Mouse (Mus musculus): ENCODE data around the gene Tmtc1. TPM values are rescaled to one million over a fixed set of nuclear protein-coding genes. Genes with fewer than 3 reads are reported as not detected.

Tmtc1 gene
- total RNA-seq, 2 experiments from 2014 or later, result 117 to 127 TPM

DNA sequence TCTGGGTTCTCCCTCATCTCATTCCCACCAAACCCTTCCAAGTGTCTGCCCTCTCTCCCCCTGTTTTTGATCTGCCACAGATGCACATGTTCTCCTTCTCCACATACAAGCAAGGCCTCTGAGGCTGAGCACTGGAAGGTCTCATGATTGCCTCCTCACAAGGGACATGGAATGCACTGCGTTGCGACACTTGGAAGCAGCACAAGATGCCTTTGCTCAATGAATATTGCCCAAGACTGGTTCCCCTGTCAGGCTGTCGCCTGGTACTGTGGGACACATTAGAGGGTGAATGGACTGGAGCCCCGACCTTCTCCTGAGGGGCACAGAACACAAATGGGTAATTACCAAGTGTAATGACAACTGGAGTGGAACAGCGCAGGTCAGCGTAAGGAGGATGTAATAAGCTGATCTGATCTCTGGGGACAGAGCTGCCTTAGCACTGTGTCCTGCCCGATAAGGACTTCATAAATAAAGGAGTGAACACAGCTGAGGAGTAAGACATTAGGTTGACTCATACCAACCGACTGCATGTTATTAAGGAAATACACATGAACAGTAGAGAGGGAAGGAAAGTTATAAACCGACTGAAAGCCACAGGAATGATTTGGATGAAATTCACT lies 62.9 kb downstream of the Tmtc1 start:
- intact Hi-C loops (cut with DNase I), result loop anchor here (5.0 kb wide), 1 partner anchor 124 kb away; no protein-coding TSS in a partner anchor
- DNase-seq, result peak in 1 of 2 experiments; percentile 69

DNA sequence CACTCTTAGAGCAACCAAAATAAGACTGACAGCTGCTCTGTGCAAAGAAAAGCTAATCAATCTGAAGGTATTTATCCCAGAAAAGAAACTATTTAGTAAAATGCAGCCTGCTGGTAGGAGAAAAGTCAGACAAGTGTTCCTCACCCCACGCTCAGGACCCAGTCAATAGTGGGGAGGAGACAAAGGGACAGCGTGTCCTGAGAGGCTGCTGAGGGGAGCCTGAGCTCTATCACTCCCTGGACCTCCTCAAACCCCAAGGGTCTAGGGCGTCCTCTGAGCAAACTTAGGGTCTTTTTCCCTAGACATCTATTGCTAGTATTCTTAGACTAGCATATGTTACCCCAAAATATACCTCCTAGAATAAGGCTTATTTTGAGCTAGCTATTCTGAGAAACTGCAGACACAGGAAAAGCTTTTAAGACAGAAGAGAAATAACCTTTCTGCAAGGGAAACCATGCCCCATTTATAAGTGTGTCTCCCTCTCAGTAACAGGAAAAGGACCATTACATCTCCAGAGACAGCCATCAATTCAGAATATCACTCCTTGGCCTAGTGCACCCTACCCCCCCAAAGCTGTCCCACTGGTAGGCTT lies 68.5 kb downstream of the Tmtc1 start:
- intact Hi-C loops (cut with DNase I), result no loop called here
- no peak for DNase-seq

GRCm38 (mm10) chr6:148375015-148375414 lies 69.2 kb downstream of the Tmtc1 start:
- no peak for DNase-seq
- intact Hi-C loops (cut with DNase I), result no loop called here

DNA sequence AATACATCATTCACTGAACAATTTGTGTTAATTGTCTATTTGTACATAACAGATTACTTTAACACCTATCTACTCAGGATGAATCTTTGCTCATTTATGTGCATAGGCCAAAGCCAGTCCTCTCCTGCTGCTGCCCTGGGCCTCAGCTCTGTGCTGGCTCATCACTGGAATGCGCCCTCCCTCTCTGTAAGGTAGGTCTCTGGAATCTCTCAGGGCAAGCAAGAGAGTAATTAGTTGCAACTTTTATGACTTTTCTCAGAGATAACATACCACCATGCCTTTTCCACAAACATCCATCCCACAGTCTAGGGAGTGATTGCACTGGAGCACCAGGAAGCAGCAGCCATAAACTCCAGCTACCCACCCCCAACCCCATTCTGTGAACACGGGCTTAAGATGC lies 70.7 kb downstream of the Tmtc1 start:
- no peak for DNase-seq

GRCm38 (mm10) chr6:148371223-148371622 lies 73.0 kb downstream of the Tmtc1 start:
- intact Hi-C loops (cut with DNase I), result no loop called here
- DNase-seq, result no peak

More for the DNA sequence above, 70.7 kb downstream of the Tmtc1 start:
- intact Hi-C loops (cut with DNase I), result no loop called here

- intact Hi-C loops (cut with DNase I), result no loop called here
- DNase-seq, result no peak
Measured at GRCm38 (mm10) chr6:148367094-148367539, 77.1 kb downstream of the Tmtc1 start.

DNA sequence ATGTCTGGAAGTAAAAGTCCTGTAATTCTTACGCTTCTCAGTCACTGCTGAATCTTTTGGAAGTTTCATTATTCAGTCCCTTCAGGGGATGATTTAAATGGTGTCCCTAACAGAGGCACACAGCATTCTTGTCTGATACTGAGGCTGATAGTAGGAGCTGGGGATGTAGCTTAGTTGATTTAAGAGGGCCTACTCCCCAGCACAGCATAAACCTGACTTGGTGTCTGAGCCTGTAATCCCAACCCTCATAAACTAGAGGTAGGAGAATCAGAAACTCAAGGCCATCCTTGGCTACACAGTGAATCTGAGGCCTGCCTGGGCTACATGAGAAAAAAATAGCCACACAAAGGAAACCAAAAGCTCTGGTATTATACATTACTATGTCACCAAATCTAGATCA lies 77.6 kb downstream of the Tmtc1 start:
- DNase-seq, result no peak
- intact Hi-C loops (cut with DNase I), result no loop called here

DNA sequence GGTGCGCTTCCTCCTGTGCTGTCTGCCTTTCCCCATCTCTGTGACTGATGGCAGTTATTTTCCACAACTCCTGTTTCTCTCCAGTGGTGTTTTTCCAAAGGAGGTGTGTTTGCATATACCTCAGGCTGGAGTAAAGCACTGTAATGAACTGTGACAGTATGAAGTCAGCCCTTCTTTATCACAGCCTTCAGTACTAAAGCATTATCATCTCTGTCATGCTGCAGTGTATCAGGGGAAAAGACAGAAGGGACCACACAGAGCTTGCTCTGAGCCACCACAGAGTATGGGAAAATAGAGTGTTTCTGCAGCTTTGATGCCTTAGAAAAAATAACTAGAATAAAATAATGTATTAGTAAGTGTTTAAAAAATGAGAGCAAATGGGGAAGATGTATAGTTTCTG lies 81.0 kb downstream of the Tmtc1 start:
- DNase-seq, result no peak
- intact Hi-C loops (cut with DNase I), result no loop called here

GRCm38 (mm10) chr6:148362475-148362874 lies 81.7 kb downstream of the Tmtc1 start:
- intact Hi-C loops (cut with DNase I), result no loop called here
- no peak for DNase-seq

DNA sequence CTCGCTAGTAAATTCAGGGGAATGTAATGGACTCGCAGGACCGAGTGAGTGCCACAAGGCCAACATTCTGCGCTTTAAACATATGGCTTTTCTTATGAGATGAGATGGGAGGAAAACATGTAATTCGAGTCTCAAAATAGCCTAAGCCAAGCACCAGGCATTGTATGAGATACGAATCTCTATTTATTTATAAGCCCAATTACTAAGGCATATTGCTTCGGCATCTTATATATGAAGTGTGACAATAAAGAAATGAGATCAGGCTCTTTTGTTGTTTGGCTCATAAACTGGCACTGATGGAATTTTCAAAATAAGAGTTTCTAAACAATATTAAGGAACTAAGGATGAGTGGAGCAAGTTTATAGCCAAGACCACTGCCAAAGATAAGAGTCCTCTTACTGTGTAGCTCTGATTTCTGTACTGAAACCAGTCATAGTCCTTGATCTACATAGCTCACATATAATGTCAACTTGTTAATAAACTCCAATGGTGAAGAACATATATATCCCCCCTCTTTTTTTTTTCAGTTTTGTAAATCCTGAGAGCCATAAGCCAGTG lies 84.8 kb downstream of the Tmtc1 start:
- intact Hi-C loops (cut with DNase I), result no loop called here
- DNase-seq, result no peak

GRCm38 (mm10) chr6:148358580-148359246 lies 85.5 kb downstream of the Tmtc1 start:
- intact Hi-C loops (cut with DNase I), result no loop called here
- DNase-seq, result no peak

DNA sequence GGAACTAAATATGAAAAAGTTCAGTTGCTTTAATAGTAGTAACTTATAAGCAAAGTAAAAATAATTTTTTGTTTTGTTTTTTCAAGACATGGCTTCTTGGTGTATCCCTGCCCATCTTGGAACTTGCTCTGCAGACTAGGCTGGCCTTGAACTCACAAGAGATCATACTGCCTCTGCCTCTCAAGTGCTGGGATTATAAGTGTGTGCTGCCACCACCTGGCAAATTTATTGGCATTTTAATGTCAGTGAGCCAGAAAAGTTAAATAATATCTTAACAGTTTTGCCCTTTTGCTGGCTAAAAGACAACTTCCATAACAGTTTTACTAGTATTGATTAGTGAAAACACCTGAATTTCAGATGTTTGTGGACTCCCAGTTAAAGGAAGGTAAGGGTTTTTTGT lies 88.0 kb downstream of the Tmtc1 start:
- intact Hi-C loops (cut with DNase I), result no loop called here

GRCm38 (mm10) chr6:148354509-148355474 lies 89.4 kb downstream of the Tmtc1 start:
- intact Hi-C loops (cut with DNase I), result no loop called here
- DNase-seq, result peak; percentile 60 to 62

More for the DNA sequence above, 88.0 kb downstream of the Tmtc1 start:
- DNase-seq, result no peak

DNA sequence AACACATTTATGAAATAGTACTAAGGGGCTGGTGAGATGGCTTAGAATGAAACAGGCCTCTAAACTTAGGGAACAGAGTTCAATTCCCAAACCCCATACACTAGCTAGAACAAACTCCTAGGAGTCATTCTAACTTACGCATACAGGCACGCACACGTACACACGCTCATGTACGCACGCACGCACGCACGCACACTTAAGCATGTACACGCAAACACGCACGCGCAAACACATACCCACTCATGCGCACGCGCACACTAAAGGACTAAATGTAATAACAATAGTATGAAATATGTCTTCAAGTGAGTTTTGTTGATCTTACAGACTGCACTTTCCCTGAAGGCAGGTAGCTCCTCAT lies 90.1 kb downstream of the Tmtc1 start:
- no peak for DNase-seq
- intact Hi-C loops (cut with DNase I), result no loop called here

- intact Hi-C loops (cut with DNase I), result no loop called here
- DNase-seq, result no peak
Measured at GRCm38 (mm10) chr6:148345001-148345400, 99.2 kb downstream of the Tmtc1 start.

DNA sequence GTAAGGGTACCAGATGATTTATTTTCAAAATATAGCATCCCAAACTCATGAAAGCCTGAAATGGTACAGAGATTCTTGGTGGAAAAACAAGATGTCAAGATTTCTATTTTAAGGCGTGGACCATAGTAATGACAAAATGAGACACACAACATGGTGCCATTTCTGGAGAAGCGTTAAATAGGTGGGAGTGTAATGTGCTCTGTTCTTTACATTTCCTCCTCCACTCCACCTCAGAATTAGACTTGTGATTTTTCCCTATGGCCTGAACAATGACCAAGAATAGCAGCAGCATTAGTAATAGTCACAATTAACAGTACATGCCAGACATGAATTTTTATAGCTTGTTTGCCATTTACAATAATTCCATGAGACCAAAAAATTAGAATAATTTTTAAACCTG lies 102.0 kb downstream of the Tmtc1 start:
- intact Hi-C loops (cut with DNase I), result no loop called here
- no peak for DNase-seq

DNA sequence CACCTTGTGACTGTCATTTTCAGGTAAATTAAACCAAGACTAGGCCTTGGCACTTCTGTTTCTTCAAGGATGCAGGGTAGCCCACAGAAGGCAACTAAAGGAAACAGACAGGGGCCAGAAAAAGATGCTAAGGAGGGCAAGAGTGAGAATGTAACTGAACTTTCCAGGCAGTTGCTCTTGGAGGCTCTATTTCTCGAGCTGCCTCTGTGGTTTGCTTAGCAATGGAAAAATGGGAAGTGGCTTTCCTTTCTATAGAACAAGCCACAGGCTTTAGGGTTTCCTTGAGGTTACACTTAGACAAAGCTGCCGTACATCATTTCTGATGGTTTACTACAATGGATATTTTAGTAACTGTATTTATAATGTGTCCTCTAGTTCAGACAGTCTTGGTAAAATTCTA lies 102.4 kb downstream of the Tmtc1 start:
- intact Hi-C loops (cut with DNase I), result no loop called here
- no peak for DNase-seq

DNA sequence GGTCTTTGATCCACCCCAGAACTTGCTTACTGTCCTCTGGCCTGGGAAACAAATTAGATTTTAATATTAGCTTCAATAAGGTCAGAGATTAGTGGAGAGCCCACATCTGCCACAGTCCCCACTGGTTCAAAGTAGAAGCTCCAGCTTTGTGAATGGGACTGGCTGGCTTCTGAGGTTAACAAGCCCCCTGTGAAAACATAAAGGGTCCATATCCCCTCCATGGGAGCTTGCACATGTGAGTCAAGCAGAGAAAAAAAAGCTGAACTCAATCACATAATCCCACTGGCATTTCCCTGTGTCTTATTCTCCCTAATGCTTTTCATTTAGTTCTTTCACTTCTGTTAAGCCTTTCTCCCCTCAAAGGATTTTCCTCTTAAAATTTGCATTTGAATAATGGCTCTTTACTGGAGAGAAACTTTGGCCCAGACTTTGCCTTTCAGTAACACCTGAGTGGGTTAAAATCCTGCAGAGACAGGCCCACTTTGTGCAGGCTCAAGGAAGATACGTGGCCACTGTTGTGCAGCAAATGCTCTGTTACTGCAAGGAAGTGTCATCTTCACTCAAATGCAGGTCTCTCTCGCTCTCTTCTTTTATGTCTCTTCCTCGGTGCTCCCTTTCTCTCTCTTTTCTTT lies 105.7 kb downstream of the Tmtc1 start:
- no peak for DNase-seq
- intact Hi-C loops (cut with DNase I), result no loop called here

GRCm38 (mm10) chr6:148336290-148336955 lies 107.8 kb downstream of the Tmtc1 start:
- DNase-seq, result no peak
- intact Hi-C loops (cut with DNase I), result no loop called here

- DNase-seq, result no peak
- intact Hi-C loops (cut with DNase I), result no loop called here
Measured at GRCm38 (mm10) chr6:148331916-148332315, 112.3 kb downstream of the Tmtc1 start.

Measured in heart, postnatal 36 days (tissue).